Mouse (Mus musculus) cortical plate, adult 2 months (tissue): ENCODE measurements at regions not wholly inside any gene's neighbourhood (a gene's known extent, or its start where the extent isn't known, plus 50 kb on each side); places are given as distances from the start of the nearest gene placed in this dataset.

Experiments
- CTCF ChIP-seq: fragments of 200-500 bp; IDR thresholded peaks from 2 replicates; pipeline ENCODE4 v1.5.1; 2011; ENCODE audit warnings: mild to moderate bottlenecking, control low read depth, low read length; ENCODE audit not compliant: insufficient read depth; ENCODE audit errors: extremely low read depth
- POLR2A ChIP-seq: fragments of 200-500 bp; IDR thresholded peaks from 2 replicates; pipeline ENCODE4 v1.6.1; 2011; ENCODE audit warnings: mild to moderate bottlenecking, low read length, control low read depth; ENCODE audit not compliant: insufficient read depth; ENCODE audit errors: extremely low read depth

- TF ChIP-seq CTCF (no peak), POLR2A (no peak)
Measured at GRCm38 (mm10) chr8:125355059-125355509, 214.5 kb downstream of the Sipa1l2 start.
